Mouse (Mus musculus) layer of hippocampus, adult 9-11 months (tissue): ENCODE data around the gene Gm2035.
"Not testable (repeated sequence)": the region's sequence is repeated elsewhere in the genome, so short reads cannot be mapped to it uniquely, and the experiment has no call there.

Experiments used
- DNase-seq: peaks from one replicate; pipeline ENCODE4 v3.0.0; 2022

Gm2035 gene

DNA sequence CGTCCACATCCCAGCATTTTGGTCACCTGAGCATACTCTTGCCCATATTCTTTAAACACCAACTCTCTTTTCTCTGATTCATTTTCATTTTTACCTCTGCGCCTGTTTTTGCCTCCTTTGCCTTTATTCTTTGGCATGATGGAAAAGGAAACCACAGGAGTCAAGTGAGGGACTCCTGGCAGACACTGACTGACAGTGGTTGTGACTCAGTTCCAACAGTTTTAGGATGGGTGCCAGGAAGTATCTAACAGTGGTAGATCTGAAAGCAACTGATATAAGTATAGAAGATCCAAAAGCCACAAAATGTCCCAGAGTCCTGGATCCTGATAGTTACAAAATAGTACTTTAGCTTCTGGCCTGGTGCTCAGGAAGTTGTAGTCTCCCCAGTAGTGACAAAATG, at the start of gene Gm2035:
TSS of gene Gm2035 (minus strand) at position 137 of the 400 bp plus-strand sequence.
- not testable (repeated sequence) for DNase-seq

DNA sequence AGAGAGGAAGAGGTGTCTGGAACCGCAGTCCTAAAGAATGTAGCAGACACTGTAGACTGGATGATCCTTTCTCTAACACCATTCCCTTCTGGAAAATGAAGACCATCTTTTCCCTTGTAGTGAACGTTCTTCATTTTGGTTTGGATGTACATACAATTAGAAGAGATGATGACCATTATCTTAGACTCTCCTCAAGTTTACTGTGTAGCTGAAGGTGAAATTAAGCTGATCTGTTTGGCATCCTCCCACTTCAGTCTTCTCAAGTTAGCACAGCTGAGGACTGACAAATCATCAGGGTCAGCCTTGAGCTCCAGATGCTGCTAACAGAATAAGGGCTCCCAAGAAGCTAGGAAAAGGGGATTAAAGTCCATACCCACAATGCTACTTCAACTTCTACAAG, 34.1 kb upstream of the Gm2035 start, which contains the start of gene Gm2042:
TSS of gene Gm2042 (plus strand) at position 301 of the 400 bp plus-strand sequence.
- DNase-seq, result not testable (repeated sequence)

DNA sequence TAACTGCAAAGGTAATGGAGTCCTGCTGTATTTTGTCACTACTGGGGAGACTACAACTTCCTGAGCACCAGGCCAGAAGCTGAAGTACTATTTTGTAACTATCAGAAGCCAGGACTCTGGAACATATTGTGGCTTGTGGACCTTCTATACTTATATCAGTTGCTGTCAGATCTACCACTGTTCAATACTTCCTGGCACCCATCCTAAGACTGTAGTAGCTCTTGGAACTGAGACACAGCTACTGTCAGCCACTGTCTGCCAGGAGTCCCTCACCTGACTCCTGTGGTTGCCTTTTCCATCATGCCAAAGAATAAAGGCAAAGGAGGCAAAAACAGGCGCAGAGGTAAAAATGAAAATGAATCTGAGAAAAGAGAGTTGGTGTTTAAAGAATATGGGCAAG, 24.6 kb downstream of the Gm2035 start, which contains the start of gene Gm2022:
TSS of gene Gm2022 (plus strand) at position 301 of the 400 bp plus-strand sequence.
- not testable (repeated sequence) for DNase-seq

DNA sequence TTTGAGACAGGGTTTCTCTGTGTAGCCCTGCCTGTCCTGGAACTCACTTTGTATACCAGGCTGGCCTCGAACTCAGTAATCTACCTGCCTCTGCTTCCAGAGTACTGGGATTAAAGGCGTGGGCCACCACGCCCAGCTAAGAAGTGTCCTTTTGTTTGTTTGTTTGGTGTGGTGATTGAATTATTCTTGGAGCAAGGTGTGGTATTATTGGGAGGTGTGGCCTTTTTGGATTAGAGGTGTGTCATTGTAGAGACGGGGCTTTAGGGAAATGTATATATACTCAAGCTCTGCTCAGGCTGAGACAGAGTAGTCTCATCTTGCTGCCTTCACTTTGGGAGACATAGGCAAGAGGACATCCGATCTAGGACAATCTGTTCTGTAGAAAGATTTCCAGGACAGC, 45.9 kb downstream of the Gm2035 start, which contains the start of gene Gm2016:
TSS of gene Gm2016 (plus strand) at position 301 of the 400 bp plus-strand sequence.
- not testable (repeated sequence) for DNase-seq
